ENCODE assay signal across 8 mouse cellular contexts in the genomic region with DNA sequence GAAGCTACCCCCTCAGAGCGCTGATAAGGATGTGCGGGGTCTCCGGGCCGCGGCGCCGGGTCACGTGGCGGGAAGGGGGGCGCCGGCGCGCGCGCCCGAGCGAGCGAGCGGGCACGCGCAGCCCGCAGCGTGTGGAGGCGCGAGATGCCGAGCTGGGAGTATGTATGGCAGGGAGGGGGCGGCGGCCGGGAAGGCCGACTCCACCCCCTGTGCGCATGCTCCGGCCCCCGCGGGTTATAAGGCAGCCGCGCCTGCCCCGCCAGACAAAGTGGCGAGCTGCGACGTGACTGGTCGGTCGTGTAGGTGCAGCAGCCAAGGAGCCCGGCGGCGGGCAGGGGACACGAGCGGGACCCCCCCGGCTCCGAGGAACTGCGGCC. TPM values are rescaled to one million over a fixed set of nuclear protein-coding genes. Genes with fewer than 3 reads are reported as not detected.
DNase-seq lines count a peak whose midpoint lies in the region; ATAC-seq and TF ChIP-seq lines count a peak whose summit lies in the region.

A gene (plus strand): TSS at position 266 of the 377 bp plus-strand sequence.

- H3K36me3 ChIP-seq in CH12.LX (replicated peaks in 1 of 2; ENCODE audit: control insufficient read depth in 1 of 2, insufficient read depth in 1 of 2, low read length in 1 of 2), result peaks cover 0 to 3% of the 10 kb centered on the region in 2 experiments
- H3K36me3 ChIP-seq in forebrain, embryonic 12.5 days (replicated peaks), result no peaks in the 10 kb centered on the region
- no peaks in the 10 kb centered on the region for H3K36me3 ChIP-seq in heart, postnatal 0 days (replicated peaks; ENCODE audit: control insufficient read depth, insufficient read depth, low read length)
- no peaks in the 10 kb centered on the region for H3K36me3 ChIP-seq in liver, postnatal 0 days (replicated peaks; ENCODE audit: insufficient read depth, low read length)
- no peaks in the 10 kb centered on the region for H3K36me3 ChIP-seq in neural tube, embryonic 14.5 days (ENCODE audit: control insufficient read depth, insufficient read depth, low read length)

- no peaks in the 10 kb centered on the region for H3K27me3 ChIP-seq in CH12.LX (replicated peaks)
- H3K27me3 ChIP-seq in forebrain, embryonic 12.5 days, result no peaks in the 10 kb centered on the region
- no peaks in the 10 kb centered on the region for H3K27me3 ChIP-seq in heart, postnatal 0 days (ENCODE audit: control insufficient read depth, insufficient read depth, low read length)
- H3K27me3 ChIP-seq in liver, postnatal 0 days (ENCODE audit: insufficient read depth, low read length), result no peaks in the 10 kb centered on the region
- no peaks in the 10 kb centered on the region for H3K27me3 ChIP-seq in neural tube, embryonic 14.5 days (ENCODE audit: control insufficient read depth, insufficient read depth, low read length)

- in situ Hi-C loops in CH12.LX (cut with MboI; ENCODE audit: low pct_ligation_motif_present, low pct_unique_long_range_greater_than_20kb, low sequenced_read_pairs), result no loop called here

- TF ChIP-seq EP300 in CH12.LX (IDR thresholded peaks at IDR 0.05; ENCODE audit: low read length), result no peak
- TF ChIP-seq EP300 in heart, postnatal 0 days (IDR thresholded peaks at IDR 0.05; ENCODE audit: low read depth), result no peak
- no peak for TF ChIP-seq EP300 in liver, postnatal 0 days (IDR thresholded peaks at IDR 0.05; ENCODE audit: low read depth)

- H3K27ac ChIP-seq in CH12.LX (ENCODE audit: insufficient read depth, low read depth), result peak within 1 kb of the TSS; percentile 26
- peak within 1 kb of the TSS; percentile 16; the same call in 1 of the 2 replicates for H3K27ac ChIP-seq in forebrain, embryonic 12.5 days
- H3K27ac ChIP-seq in heart, postnatal 0 days (ENCODE audit: low read depth), result peak within 1 kb of the TSS; percentile 99
- peak within 1 kb of the TSS; percentile 75 for H3K27ac ChIP-seq in liver, postnatal 0 days (ENCODE audit: low read depth)
- peak within 1 kb of the TSS; percentile 64 for H3K27ac ChIP-seq in neural tube, embryonic 14.5 days (ENCODE audit: low read depth, low read length)

- H3K79me2 ChIP-seq in CH12.LX (replicated peaks; ENCODE audit: control insufficient read depth, extremely low read depth, insufficient read depth, poor library complexity, severe bottlenecking), result peaks cover 41% of the 10 kb centered on the region

- peaks cover 2 to 39% of the 10 kb centered on the region in 2 experiments; a peak in 3 of 4 replicates for H3K4me1 ChIP-seq in CH12.LX (ENCODE audit: control insufficient read depth in 1 of 2, insufficient read depth in 2 of 2)
- peaks cover 15% of the 10 kb centered on the region for H3K4me1 ChIP-seq in forebrain, embryonic 12.5 days
- peaks cover 8% of the 10 kb centered on the region; the same call in 1 of the 2 replicates for H3K4me1 ChIP-seq in heart, postnatal 0 days (ENCODE audit: control insufficient read depth, insufficient read depth)
- peaks cover 45% of the 10 kb centered on the region for H3K4me1 ChIP-seq in liver, postnatal 0 days (ENCODE audit: insufficient read depth)
- H3K4me1 ChIP-seq in neural tube, embryonic 14.5 days (ENCODE audit: control insufficient read depth, insufficient read depth, low read length), result no peaks in the 10 kb centered on the region

- H3K9ac ChIP-seq in CH12.LX (ENCODE audit: insufficient read depth, low read depth), result peak within 1 kb of the TSS; percentile 74
- H3K9ac ChIP-seq in forebrain, embryonic 12.5 days, result peak within 1 kb of the TSS; percentile 86
- peak within 1 kb of the TSS; percentile 99 for H3K9ac ChIP-seq in heart, postnatal 0 days (replicated peaks; ENCODE audit: low read depth, low read length)
- peak within 1 kb of the TSS; percentile 93 for H3K9ac ChIP-seq in liver, postnatal 0 days (replicated peaks)
- H3K9ac ChIP-seq in neural tube, embryonic 14.5 days (replicated peaks; ENCODE audit: low read depth, low read length), result peak within 1 kb of the TSS; percentile 82

- peak within 1 kb of the TSS; percentile 98 for H3K4me2 ChIP-seq in CH12.LX (ENCODE audit: insufficient read depth, low read depth, poor library complexity, severe bottlenecking)
- H3K4me2 ChIP-seq in forebrain, embryonic 12.5 days, result peak within 1 kb of the TSS; percentile 93
- peak within 1 kb of the TSS; percentile 94 for H3K4me2 ChIP-seq in heart, postnatal 0 days (ENCODE audit: low read depth, low read length)
- H3K4me2 ChIP-seq in liver, postnatal 0 days (ENCODE audit: low read depth, low read length), result peak within 1 kb of the TSS; percentile 92
- H3K4me2 ChIP-seq in neural tube, embryonic 14.5 days (ENCODE audit: low read depth, low read length), result peak within 1 kb of the TSS; percentile 92

- peak; percentile 99 for TF ChIP-seq POLR2A in CH12.LX (IDR thresholded peaks at IDR 0.05; ENCODE audit: low read depth, low read length)

- no peaks in the 10 kb centered on the region for H3K9me3 ChIP-seq in CH12.LX (replicated peaks; ENCODE audit: low read length)
- no peaks in the 10 kb centered on the region for H3K9me3 ChIP-seq in forebrain, embryonic 12.5 days
- no peaks in the 10 kb centered on the region for H3K9me3 ChIP-seq in heart, postnatal 0 days (replicated peaks; ENCODE audit: control insufficient read depth, low read length)
- no peaks in the 10 kb centered on the region for H3K9me3 ChIP-seq in liver, postnatal 0 days (ENCODE audit: low read length)
- H3K9me3 ChIP-seq in neural tube, embryonic 14.5 days (ENCODE audit: control insufficient read depth, low read length), result no peaks in the 10 kb centered on the region

- peak; percentile 85 for DNase-seq in CH12.LX (ENCODE audit: extremely low read depth)
- DNase-seq in c-Kit-positive CD71-positive TER-119-negative erythroid progenitor cells, embryonic 14.5 days (ENCODE audit: low read depth), result peak; percentile 81
- DNase-seq in heart, postnatal 0 days (ENCODE audit: low spot score), result peak; percentile 89
- no peak for DNase-seq in large intestine, adult 2 months (ENCODE audit: low read depth, low spot score)
- DNase-seq in liver, postnatal 0 days, result peak; percentile 96
- peak; percentile 95 for DNase-seq in testis, postnatal 10 days (ENCODE audit: low spot score)

- dilution Hi-C loops in CH12.LX (cut with MboI; ENCODE audit: extremely low pct_ligation_motif_present, extremely low pct_unique_long_range_greater_than_20kb, low sequenced_read_pairs), result no loop called here

- no peak for TF ChIP-seq RAD21 in CH12.LX (IDR thresholded peaks at IDR 0.05; ENCODE audit: low read depth, low read length)

- peak; percentile 98 for ATAC-seq in forebrain, embryonic 12.5 days (ENCODE audit: low FRiP score)
- ATAC-seq in heart, postnatal 0 days (ENCODE audit: insufficient read depth, low read depth), result peak; percentile 97
- ATAC-seq in liver, postnatal 0 days, result peak; percentile 94
- ATAC-seq in neural tube, embryonic 14.5 days (ENCODE audit: low read depth), result peak; percentile 98

- H3K4me3 ChIP-seq in CH12.LX (replicated peaks in 1 of 3; ENCODE audit: low read depth in 2 of 3, low read length in 2 of 3, poor library complexity in 1 of 3), result peak within 1 kb of the TSS; percentile 80 to 92 (median 89)
- peak within 1 kb of the TSS; percentile 93 for H3K4me3 ChIP-seq in forebrain, embryonic 12.5 days (replicated peaks)
- H3K4me3 ChIP-seq in heart, postnatal 0 days (ENCODE audit: low read depth, low read length), result peak within 1 kb of the TSS; percentile 99
- peak within 1 kb of the TSS; percentile 85 for H3K4me3 ChIP-seq in liver, postnatal 0 days (ENCODE audit: low read depth, low read length)
- H3K4me3 ChIP-seq in neural tube, embryonic 14.5 days (ENCODE audit: low read depth, low read length), result peak within 1 kb of the TSS; percentile 86

- under 1% methylated on average over 50 of the region's 50 CpGs for WGBS in forebrain, embryonic 12.5 days
- 1% methylated on average over 44 of the region's 50 CpGs for WGBS in heart, postnatal 0 days
- WGBS in large intestine, adult 2 months, result under 1% methylated on average over 50 of the region's 50 CpGs
- 1% methylated on average over 38 of the region's 50 CpGs for WGBS in liver, postnatal 0 days (ENCODE audit: insufficient replicate concordance)
- WGBS in neural tube, embryonic 14.5 days, result under 1% methylated on average over 48 of the region's 50 CpGs

- TF ChIP-seq CTCF in CH12.LX (conservative IDR thresholded peaks at IDR 0.05 in 1 of 2, IDR thresholded peaks at IDR 0.05 in 1 of 2; ENCODE audit: low read depth in 2 of 2, low read length in 2 of 2), result no peak
- no peak for TF ChIP-seq CTCF in heart, postnatal 0 days (IDR thresholded peaks at IDR 0.05; ENCODE audit: low read depth)
- no peak for TF ChIP-seq CTCF in liver, postnatal 0 days (IDR thresholded peaks at IDR 0.05; ENCODE audit: low read depth)

TF ChIP-seq in CH12.LX, 34 proteins besides CTCF, POLR2A, EP300 and RAD21 (continues in another document):
- TF ChIP-seq TCF12 (IDR thresholded peaks at IDR 0.05; ENCODE audit: low read depth, low read length) (peak; percentile 92), ETS1 (conservative IDR thresholded peaks at IDR 0.05; ENCODE audit: low read depth, low read length) (no peak), UBTF (IDR thresholded peaks at IDR 0.05; ENCODE audit: low read depth, low read length) (0 out of 2 replicates have a peak, but pooled peaks have one; percentile 5), KAT2A (IDR thresholded peaks at IDR 0.05; ENCODE audit: insufficient replicate concordance, low read length) (no peak), E2F4 (IDR thresholded peaks at IDR 0.05; ENCODE audit: insufficient replicate concordance, low read depth, low read length) (no peak), JUN (IDR thresholded peaks at IDR 0.05; ENCODE audit: insufficient read depth, low read depth, low read length) (no peak), USF1 (IDR thresholded peaks at IDR 0.05; ENCODE audit: low read depth, low read length) (peak; percentile 89), MEF2A (IDR thresholded peaks at IDR 0.05; ENCODE audit: borderline replicate concordance, low read depth, low read length) (peak; percentile 57), MAZ (IDR thresholded peaks at IDR 0.05; ENCODE audit: low read depth, low read length) (peak; percentile 81), CHD1 (IDR thresholded peaks at IDR 0.05; ENCODE audit: low read depth, low read length) (no peak), USF2 (conservative IDR thresholded peaks at IDR 0.05; ENCODE audit: low read depth, low read length) (no peak; the same call in 1 of the 2 replicates), IRF4 (IDR thresholded peaks at IDR 0.05; ENCODE audit: low read depth, low read length) (peak; percentile 60; the same call in 1 of the 2 replicates)

RNA-seq across cellular contexts. Expression of the gene that starts here (rescaled TPM):
- total RNA-seq in CH12.LX (2012; rRNA removed) (60.3 and 80.5 TPM in 2 replicates), CH12.LX (2014; rRNA removed) (192 and 199 TPM in 2 replicates)
- 95.5 and 97.5 TPM in 2 replicates for polyA plus RNA-seq in CH12.LX (2012; ENCODE audit: insufficient read length, low read depth)
- 29.9 and 32.1 TPM in 2 replicates for polyA plus RNA-seq in forebrain, embryonic 12.5 days (2016; fragmentation: Nextera tagmentation; extraction: Ambion mirVana)
- total RNA-seq in heart, postnatal 0 days (2014; rRNA removed; ENCODE audit: low replicate concordance), result 213 and 255 TPM in 2 replicates
- polyA plus RNA-seq in heart, postnatal 0 days (2015; fragmentation: Nextera tagmentation; extraction: Ambion mirVana), result 73.4 and 104 TPM in 2 replicates
- 26.8 and 33.6 TPM in 2 replicates for polyA plus RNA-seq in large intestine, adult 2 months (2012; rRNA removed)
- polyA plus RNA-seq in liver, postnatal 0 days (2015; fragmentation: Nextera tagmentation; extraction: Ambion mirVana), result 62.7 and 69.6 TPM in 2 replicates
- 7.6 and 10.2 TPM in 2 replicates for polyA plus RNA-seq in neural tube, embryonic 14.5 days (2014; fragmentation: Nextera tagmentation; extraction: Ambion mirVana)

Comparison
In these comparisons a context has a peak if more than half of its experiments do, and no peak if none do; other contexts are left out.
1. H3K27ac ChIP-seq: peak in every context shown above with its lines; median percentile 99 in heart, postnatal 0 days; 75 in liver, postnatal 0 days; 64 in neural tube, embryonic 14.5 days; 26 in CH12.LX; 16 in forebrain, embryonic 12.5 days.